Mouse (Mus musculus) thymus, adult 2 months (tissue): ENCODE measurements around the gene Dpy19l2.

Experiments used
- CTCF ChIP-seq: fragments of 200-500 bp; IDR thresholded peaks from 2 replicates; pipeline ENCODE4 v1.5.1; 2012; ENCODE audit warnings: mild to moderate bottlenecking, control low read depth, low read length, moderate library complexity, borderline replicate concordance; ENCODE audit not compliant: control insufficient read depth, poor library complexity, insufficient read depth; ENCODE audit errors: extremely low read depth
- POLR2A ChIP-seq: fragments of 200-500 bp; IDR thresholded peaks from 2 replicates; pipeline ENCODE4 v1.6.1; 2012; ENCODE audit warnings: mild to moderate bottlenecking, low read length, control low read depth, moderate library complexity; ENCODE audit not compliant: control insufficient read depth, poor library complexity, insufficient read depth; ENCODE audit errors: extremely low read depth

- TF ChIP-seq POLR2A (no peak), CTCF (no peak)
Observed at GRCm38 (mm10) chr9:24514078-24514469, 182.0 kb downstream of the Dpy19l2 start.
